Mouse (Mus musculus) WW6 (cell line): ENCODE data around the gene Rad51b.

Experiments
- DNase-seq: peaks from one replicate; pipeline ENCODE4 v3.0.0-alpha.2; 2013; ENCODE audit warnings: low read depth, low spot score

Gene Rad51b

GRCm38 (mm10) chr12:79436035-79436434, 139.0 kb downstream of the Rad51b start:
- no peak for DNase-seq

GRCm38 (mm10) chr12:79436892-79437291, 139.8 kb downstream of the Rad51b start:
- DNase-seq, result no peak

- no peak for DNase-seq
Measured at GRCm38 (mm10) chr12:79437572-79437971, 140.5 kb downstream of the Rad51b start.

- DNase-seq, result no peak
Measured at GRCm38 (mm10) chr12:79439961-79440360, 142.9 kb downstream of the Rad51b start.

- no peak for DNase-seq
Measured at GRCm38 (mm10) chr12:79441210-79442005, 144.3 kb downstream of the Rad51b start.

GRCm38 (mm10) chr12:79442126-79442525, 145.0 kb downstream of the Rad51b start:
- no peak for DNase-seq

- DNase-seq, result no peak
Measured at GRCm38 (mm10) chr12:79442836-79443390, 145.8 kb downstream of the Rad51b start.

GRCm38 (mm10) chr12:79444646-79445045, 147.6 kb downstream of the Rad51b start:
- no peak for DNase-seq

- DNase-seq, result no peak
Measured at GRCm38 (mm10) chr12:79447039-79447438, 150.0 kb downstream of the Rad51b start.

GRCm38 (mm10) chr12:79449817-79450411, 152.8 kb downstream of the Rad51b start:
- no peak for DNase-seq

GRCm38 (mm10) chr12:79452882-79453281, 155.8 kb downstream of the Rad51b start:
- no peak for DNase-seq

GRCm38 (mm10) chr12:79454017-79454416, 156.9 kb downstream of the Rad51b start:
- DNase-seq, result no peak

- no peak for DNase-seq
Measured at GRCm38 (mm10) chr12:79455061-79455847, 158.2 kb downstream of the Rad51b start.

GRCm38 (mm10) chr12:79455848-79456164, 158.7 kb downstream of the Rad51b start:
- DNase-seq, result no peak

- no peak for DNase-seq
Measured at GRCm38 (mm10) chr12:79456251-79456650, 159.2 kb downstream of the Rad51b start.

GRCm38 (mm10) chr12:79463371-79463770, 166.3 kb downstream of the Rad51b start:
- no peak for DNase-seq

GRCm38 (mm10) chr12:79470113-79470512, 173.0 kb downstream of the Rad51b start:
- DNase-seq, result no peak

GRCm38 (mm10) chr12:79471868-79472267, 174.8 kb downstream of the Rad51b start:
- DNase-seq, result no peak

- no peak for DNase-seq
Measured at GRCm38 (mm10) chr12:79476413-79477046, 179.4 kb downstream of the Rad51b start.

GRCm38 (mm10) chr12:79478816-79479215, 181.7 kb downstream of the Rad51b start:
- DNase-seq, result no peak

GRCm38 (mm10) chr12:79485501-79485900, 188.4 kb downstream of the Rad51b start:
- DNase-seq, result no peak
